Mouse (Mus musculus) megakaryocyte-erythroid progenitor cell, adult 5-6 weeks (primary cell): Measurements from ENCODE around the gene Ddx42. TPM values are rescaled to one million over a fixed set of nuclear protein-coding genes. Genes with fewer than 3 reads are reported as not detected.
A peak's percentile ranks its signal among the peaks of the same experiment; 100 is the strongest.

Experiments
- ATAC-seq: replicated peaks from 2 replicates; pipeline ENCODE4 v1.8.0; 2016; ENCODE audit warnings: mild to moderate bottlenecking, inconsistent platforms; ENCODE audit not compliant: severe bottlenecking, poor library complexity, low FRiP score, low TSS enrichment
- total RNA-seq, 2 experiments: library from RNA; stranded (forward) in 1 of 2; stranded (reverse) in 1 of 2; fragments of 200-1000, 215-1000 nt in 1 of 2; fragments of >200 nt in 1 of 2; fragmentation: Nextera tagmentation in 1 of 2; gene quantifications; 2 replicates each; pipeline ENCODE4 v1.2.3; 2014 to 2017

Ddx42 gene
- total RNA-seq, 2 experiments from 2014 or later: 66.6 to 82.7 TPM

- ATAC-seq: peak; percentile 65
These were observed 72.6 kb downstream of the Ddx42 start for GRCm38 (mm10) chr11:106289369-106289768.

GRCm38 (mm10) chr11:106290376-106290775 is 73.7 kb downstream of the Ddx42 start:
- no peak for ATAC-seq

GRCm38 (mm10) chr11:106291861-106292260 is 75.1 kb downstream of the Ddx42 start:
- no peak for ATAC-seq

Other genes with a start within 250 kb of the Ddx42 start
- gene Ace, start 249.0 kb upstream of the Ddx42 start, total RNA-seq (2014; fragmentation: Nextera tagmentation): not detected in 2 replicates
- gene Ace, start 249.0 kb upstream of the Ddx42 start, total RNA-seq (2017): 0.38 TPM in 1 of 2 replicates, not detected in the other
- not detected in 2 replicates for gene Ace3, start 222.3 kb upstream of the Ddx42 start, total RNA-seq (2014; fragmentation: Nextera tagmentation)
- not detected in 2 replicates for gene Ace3, start 222.3 kb upstream of the Ddx42 start, total RNA-seq (2017)
- not detected in 2 replicates for gene Kcnh6, start 208.8 kb upstream of the Ddx42 start, total RNA-seq (2014; fragmentation: Nextera tagmentation)
- gene Kcnh6, start 208.8 kb upstream of the Ddx42 start, total RNA-seq (2017): not detected in 2 replicates
- gene Dcaf7, start 180.1 kb upstream of the Ddx42 start, total RNA-seq (2014; fragmentation: Nextera tagmentation): 53.4 and 63.3 TPM in 2 replicates
- 44.3 and 46.4 TPM in 2 replicates for gene Dcaf7, start 180.1 kb upstream of the Ddx42 start, total RNA-seq (2017)
- 8.3 and 9.0 TPM in 2 replicates for gene Taco1, start 150.9 kb upstream of the Ddx42 start, total RNA-seq (2014; fragmentation: Nextera tagmentation)
- gene Taco1, start 150.9 kb upstream of the Ddx42 start, total RNA-seq (2017): 15.2 and 29.7 TPM in 2 replicates
- 10.3 and 19.9 TPM in 2 replicates for gene Map3k3, start 132.3 kb upstream of the Ddx42 start, total RNA-seq (2014; fragmentation: Nextera tagmentation)
- 5.9 and 9.0 TPM in 2 replicates for gene Map3k3, start 132.3 kb upstream of the Ddx42 start, total RNA-seq (2017)
- gene Gm10840, start 56.1 kb upstream of the Ddx42 start, total RNA-seq (2014; fragmentation: Nextera tagmentation): not detected in 2 replicates
- not detected in 2 replicates for gene Gm10840, start 56.1 kb upstream of the Ddx42 start, total RNA-seq (2017)
- 12.0 and 18.5 TPM in 2 replicates for gene Limd2, start 56.1 kb upstream of the Ddx42 start, total RNA-seq (2014; fragmentation: Nextera tagmentation)
- 4.4 and 5.9 TPM in 2 replicates for gene Limd2, start 56.1 kb upstream of the Ddx42 start, total RNA-seq (2017)
- 20.3 and 29.6 TPM in 2 replicates for gene Strada, start 14.8 kb upstream of the Ddx42 start, total RNA-seq (2014; fragmentation: Nextera tagmentation)
- 9.8 and 15.5 TPM in 2 replicates for gene Strada, start 14.8 kb upstream of the Ddx42 start, total RNA-seq (2017)
- 33.8 and 41.7 TPM in 2 replicates for gene Ccdc47, start 582 bp upstream of the Ddx42 start, total RNA-seq (2014; fragmentation: Nextera tagmentation)
- 218 and 232 TPM in 2 replicates for gene Ccdc47, start 582 bp upstream of the Ddx42 start, total RNA-seq (2017)
- gene Ftsj3, start 39.2 kb downstream of the Ddx42 start, total RNA-seq (2014; fragmentation: Nextera tagmentation): 115 and 123 TPM in 2 replicates
- 235 and 274 TPM in 2 replicates for gene Ftsj3, start 39.2 kb downstream of the Ddx42 start, total RNA-seq (2017)
- 126 and 145 TPM in 2 replicates for gene Psmc5, start 39.2 kb downstream of the Ddx42 start, total RNA-seq (2014; fragmentation: Nextera tagmentation)
- 111 and 128 TPM in 2 replicates for gene Psmc5, start 39.2 kb downstream of the Ddx42 start, total RNA-seq (2017)
- 93.8 and 120 TPM in 2 replicates for gene Smarcd2, start 56.0 kb downstream of the Ddx42 start, total RNA-seq (2014; fragmentation: Nextera tagmentation)
- gene Smarcd2, start 56.0 kb downstream of the Ddx42 start, total RNA-seq (2017): 201 and 272 TPM in 2 replicates
- 1.4 and 3.5 TPM in 2 replicates for gene Tcam1, start 59.7 kb downstream of the Ddx42 start, total RNA-seq (2014; fragmentation: Nextera tagmentation)
- 2.1 and 3.7 TPM in 2 replicates for gene Tcam1, start 59.7 kb downstream of the Ddx42 start, total RNA-seq (2017)
- gene Gh, start 84.9 kb downstream of the Ddx42 start, total RNA-seq (2014; fragmentation: Nextera tagmentation): not detected in 2 replicates
- gene Gh, start 84.9 kb downstream of the Ddx42 start, total RNA-seq (2017): not detected in 2 replicates
- 5.1 and 21.6 TPM in 2 replicates for gene Cd79b, start 97.8 kb downstream of the Ddx42 start, total RNA-seq (2014; fragmentation: Nextera tagmentation)
- 1.4 and 3.5 TPM in 2 replicates for gene Cd79b, start 97.8 kb downstream of the Ddx42 start, total RNA-seq (2017)
- 0.11 TPM in 1 of 2 replicates, not detected in the other for gene Scn4a, start 136.4 kb downstream of the Ddx42 start, total RNA-seq (2014; fragmentation: Nextera tagmentation)
- not detected in 2 replicates for gene Scn4a, start 136.4 kb downstream of the Ddx42 start, total RNA-seq (2017)
- 4.6 TPM in 1 of 2 replicates, not detected in the other for gene Prr29, start 148.5 kb downstream of the Ddx42 start, total RNA-seq (2014; fragmentation: Nextera tagmentation)
- gene Prr29, start 148.5 kb downstream of the Ddx42 start, total RNA-seq (2017): not detected in 2 replicates
- gene Icam2, start 171.1 kb downstream of the Ddx42 start, total RNA-seq (2014; fragmentation: Nextera tagmentation): 20.5 and 46.5 TPM in 2 replicates
- gene Icam2, start 171.1 kb downstream of the Ddx42 start, total RNA-seq (2017): 51.4 and 82.3 TPM in 2 replicates